Mouse (Mus musculus) heart, postnatal 4 days (tissue): ENCODE results near the gene Magt1. TPM values are rescaled to one million over a fixed set of nuclear protein-coding genes. Genes with fewer than 3 reads are reported as not detected.
"Not testable (repeated sequence)": the region's sequence is repeated elsewhere in the genome, so short reads cannot be mapped to it uniquely, and the experiment has no call there.

ENCODE experiments used
- DNase-seq: peaks from one replicate; pipeline ENCODE4 v3.0.0; 2021
- total RNA-seq, 2 experiments: library from RNA; stranded (reverse); gene quantifications; 2 replicates each; pipeline ENCODE4 v1.2.3; 2021

Magt1 gene
- total RNA-seq, 2 experiments from 2014 or later = 44.6 to 44.7 TPM

GRCm38 (mm10) chrX:105939245-105939644 lies 72.5 kb downstream of the Magt1 start:
- no peak for DNase-seq

GRCm38 (mm10) chrX:105937736-105938135 lies 74.0 kb downstream of the Magt1 start:
- no peak for DNase-seq

GRCm38 (mm10) chrX:105934341-105934740 lies 77.4 kb downstream of the Magt1 start:
- peak; percentile 7 for DNase-seq

GRCm38 (mm10) chrX:105929478-105930038 lies 82.1 kb downstream of the Magt1 start:
- DNase-seq = no peak

- peak; percentile 76 for DNase-seq
These were observed 82.7 kb downstream of the Magt1 start, which contains the start of gene Atrx for GRCm38 (mm10) chrX:105928861-105929477. Gene Atrx (minus strand): TSS chrX:105929403.

GRCm38 (mm10) chrX:105927941-105928860 lies 83.5 kb downstream of the Magt1 start:
- peak; percentile 49 for DNase-seq

GRCm38 (mm10) chrX:105926121-105926735 lies 85.5 kb downstream of the Magt1 start:
- DNase-seq = peak; percentile 14

- DNase-seq = no peak
These were observed 87.2 kb downstream of the Magt1 start for GRCm38 (mm10) chrX:105924326-105925070.

- no peak for DNase-seq
These were observed 87.8 kb downstream of the Magt1 start for GRCm38 (mm10) chrX:105923896-105924295.

- DNase-seq = not testable (repeated sequence)
These were observed 88.7 kb downstream of the Magt1 start for GRCm38 (mm10) chrX:105922986-105923385.

GRCm38 (mm10) chrX:105921421-105921820 lies 90.3 kb downstream of the Magt1 start:
- DNase-seq = peak; percentile 46

Other genes with a start within 250 kb of the Magt1 start
- gene Fgf16, start 247.6 kb downstream of the Magt1 start, total RNA-seq = 1 to 10 TPM; 8.3 to 9.9 TPM
- gene Atrx, start 82.5 kb downstream of the Magt1 start, total RNA-seq = 100 to 1,000 TPM; 121 to 122 TPM
- gene Cox7b, start 3.8 kb upstream of the Magt1 start, total RNA-seq = 1,000 to 10,000 TPM; 1,187 to 1,211 TPM
- gene Atp7a, start 15.4 kb upstream of the Magt1 start, total RNA-seq = 10 to 100 TPM; 13.1 to 15.0 TPM
- gene Tlr13, start 131.3 kb upstream of the Magt1 start, total RNA-seq = under 1 TPM; 0.70 to 0.91 TPM
- 100 to 1,000 TPM; 670 to 689 TPM for gene Pgk1, start 175.2 kb upstream of the Magt1 start, total RNA-seq
- gene Taf9b, start 209.3 kb upstream of the Magt1 start, total RNA-seq = 10 to 100 TPM; 15.1 to 18.3 TPM
- not detected for gene Fnd3c2, start 243.5 kb upstream of the Magt1 start, total RNA-seq